Mouse (Mus musculus) spleen, postnatal 36 days (tissue): Measurements from ENCODE around the gene Tcap.

ENCODE experiments used
- DNase-seq, 2 experiments: peaks; one replicate each; pipeline ENCODE4 v3.0.0; 2022; ENCODE audit warnings: low spot score in 2 of 2, mixed read lengths in 1 of 2

Gene Tcap

DNA sequence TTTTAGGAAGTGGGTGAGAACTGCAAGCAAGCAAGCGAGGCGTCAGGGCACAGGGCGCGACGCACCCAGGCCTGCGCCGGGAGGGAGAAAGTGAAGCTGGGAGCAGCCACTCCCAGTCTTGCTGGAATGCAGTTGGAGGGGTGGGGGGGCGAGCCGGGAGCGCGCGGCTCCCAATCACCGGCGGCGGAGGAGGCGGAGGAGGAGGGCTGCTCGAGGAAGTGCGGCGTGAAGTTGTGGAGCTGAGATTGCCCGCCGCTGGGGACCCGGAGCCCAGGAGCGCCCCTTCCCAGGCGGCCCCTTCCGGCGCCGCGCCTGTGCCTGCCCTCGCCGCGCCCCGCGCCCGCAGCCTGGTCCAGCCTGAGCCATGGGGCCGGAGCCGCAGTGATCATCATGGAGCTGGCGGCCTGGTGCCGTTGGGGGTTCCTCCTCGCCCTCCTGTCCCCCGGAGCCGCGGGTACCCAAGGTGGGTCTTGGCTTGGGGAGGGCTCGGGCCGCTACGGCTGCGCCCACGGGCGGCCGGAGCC is 28.7 kb downstream of the Tcap start, which contains the start of gene Erbb2:
TSS of gene Erbb2 (plus strand) at position 198 of the 524 bp plus-strand sequence.
- DNase-seq = no peak

DNA sequence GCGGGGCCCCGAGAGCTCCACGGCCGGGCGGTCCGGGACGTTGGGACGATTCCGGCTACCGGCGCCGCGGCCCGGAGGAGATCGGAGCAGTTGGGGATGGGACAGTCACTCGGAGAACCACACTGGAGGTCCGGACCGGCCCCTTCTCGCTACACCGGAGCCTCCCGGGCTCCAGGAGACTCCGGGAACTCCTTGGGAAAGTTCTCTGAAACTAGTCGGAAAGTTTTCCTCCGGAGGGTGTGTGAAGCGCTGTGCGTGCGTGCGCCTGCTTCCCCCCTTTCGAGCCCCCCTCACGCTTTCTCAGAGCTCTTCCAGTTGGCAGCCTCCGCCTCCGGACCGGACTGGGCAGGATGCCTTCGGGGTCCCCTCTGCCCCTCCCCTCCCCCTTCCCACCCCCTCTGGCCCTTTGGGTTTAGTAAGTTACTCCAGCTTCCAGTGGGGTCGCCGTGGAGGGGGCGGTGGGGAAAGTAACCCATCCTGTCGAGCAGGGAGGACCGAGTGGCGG is 29.2 kb downstream of the Tcap start:
- no peak for DNase-seq

DNA sequence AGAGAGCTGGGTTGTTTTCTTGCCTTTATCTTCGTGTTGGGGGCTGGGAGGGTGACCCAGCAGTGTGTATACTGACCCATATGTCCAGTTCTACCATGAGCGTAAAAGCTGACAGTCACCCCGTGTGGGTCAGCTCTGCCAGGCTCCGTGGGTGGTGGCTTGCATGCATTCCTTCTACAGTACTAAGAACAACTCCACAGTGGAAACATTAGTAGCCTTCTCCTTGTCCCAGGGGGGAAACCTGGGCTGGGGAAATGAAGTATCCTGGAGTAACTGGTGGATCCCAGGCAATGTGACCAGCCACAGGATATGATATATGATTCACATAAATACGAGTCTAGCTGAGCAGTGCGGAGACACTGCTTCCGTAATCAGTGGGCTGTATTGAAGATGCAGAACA is 30.1 kb downstream of the Tcap start:
- DNase-seq = no peak

DNA sequence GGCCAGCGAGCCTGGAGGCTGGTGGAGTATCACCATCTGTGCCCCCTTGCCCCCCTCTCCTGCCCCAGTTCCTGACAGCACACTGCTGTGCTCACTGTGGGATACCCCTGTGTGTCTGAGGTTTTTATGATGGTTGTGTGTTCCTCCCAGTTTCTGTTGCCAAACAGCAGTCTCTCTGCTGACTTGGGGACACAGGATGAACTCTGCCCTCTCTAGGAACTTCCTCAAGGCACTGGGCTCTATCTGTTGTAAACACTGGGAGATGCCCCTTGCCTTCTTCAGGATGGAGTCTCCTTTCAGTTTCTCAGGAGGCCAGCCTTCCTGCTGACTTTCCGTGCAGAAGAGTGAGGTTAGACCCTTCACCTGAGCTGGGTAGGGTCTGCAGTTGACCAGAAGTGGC is 30.6 kb downstream of the Tcap start:
- no peak for DNase-seq

DNA sequence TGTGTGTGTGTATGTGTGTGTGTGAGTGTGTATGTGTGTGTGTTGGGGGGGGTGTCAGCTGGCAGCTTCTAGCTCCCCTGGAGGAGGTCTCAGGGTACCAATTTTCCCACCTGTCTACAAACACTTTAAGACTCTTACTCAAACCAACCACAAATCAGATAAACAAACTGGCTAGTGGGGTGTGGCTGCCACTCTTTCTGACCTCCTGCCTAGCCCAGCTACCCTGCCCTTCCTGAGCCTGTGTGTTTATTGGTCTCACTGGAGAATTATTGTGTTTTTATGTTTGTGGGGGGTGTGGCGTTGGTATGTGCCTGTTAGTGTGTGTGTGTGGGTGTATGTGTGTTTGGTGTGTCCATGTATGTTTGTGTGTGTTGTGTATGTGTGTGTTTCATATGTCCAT is 33.5 kb downstream of the Tcap start:
- no peak for DNase-seq

DNA sequence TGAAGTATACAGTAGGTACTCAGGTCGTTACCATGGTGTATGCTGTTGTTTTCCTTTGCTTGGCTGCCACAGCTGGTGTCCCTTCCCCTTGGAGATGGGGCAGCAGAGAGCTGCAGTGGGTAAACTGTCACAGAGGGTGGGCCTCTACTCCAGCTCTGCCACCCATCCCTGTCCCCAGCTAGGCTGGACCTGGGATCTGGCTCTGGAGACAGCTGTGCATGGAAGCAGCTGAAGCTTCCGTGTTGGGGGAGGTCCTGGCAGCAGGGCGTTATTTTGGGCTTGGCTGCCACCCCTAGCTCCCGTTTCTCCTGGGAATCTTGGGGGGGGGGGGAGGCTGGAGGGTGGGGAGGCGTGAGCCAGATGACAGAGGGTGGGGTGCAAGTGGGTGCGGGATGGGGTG is 34.7 kb downstream of the Tcap start:
- no peak for DNase-seq

DNA sequence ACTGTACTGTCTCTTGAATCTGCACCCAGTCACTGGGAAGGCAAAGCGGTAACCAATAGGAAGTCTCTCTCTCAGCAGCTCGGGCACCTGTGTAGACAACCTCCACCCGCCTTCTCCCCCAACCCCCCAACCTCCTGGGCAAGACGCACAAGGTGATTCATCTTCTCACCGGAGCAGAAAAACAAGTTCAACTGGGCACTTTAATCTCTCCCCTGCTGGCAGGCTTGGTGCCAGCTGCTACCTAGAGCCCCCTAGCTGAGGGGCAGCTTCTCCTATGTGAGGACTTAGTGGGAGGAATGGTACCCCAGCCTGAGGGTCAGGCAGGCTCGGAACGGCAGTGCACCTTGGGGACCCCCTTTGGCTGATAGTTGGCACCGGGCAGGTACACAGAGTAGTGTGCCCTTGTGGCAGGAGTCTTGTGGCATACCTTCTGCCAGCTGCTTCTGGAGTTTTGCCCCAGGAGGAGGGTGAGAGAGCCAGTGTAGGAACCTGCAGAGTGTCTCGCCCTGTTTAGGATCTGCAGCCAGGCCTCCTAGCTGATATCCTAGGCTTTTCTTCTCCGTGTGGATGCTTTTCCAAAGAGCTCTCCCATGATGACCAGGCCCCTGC is 35.4 kb downstream of the Tcap start:
- DNase-seq = no peak

DNA sequence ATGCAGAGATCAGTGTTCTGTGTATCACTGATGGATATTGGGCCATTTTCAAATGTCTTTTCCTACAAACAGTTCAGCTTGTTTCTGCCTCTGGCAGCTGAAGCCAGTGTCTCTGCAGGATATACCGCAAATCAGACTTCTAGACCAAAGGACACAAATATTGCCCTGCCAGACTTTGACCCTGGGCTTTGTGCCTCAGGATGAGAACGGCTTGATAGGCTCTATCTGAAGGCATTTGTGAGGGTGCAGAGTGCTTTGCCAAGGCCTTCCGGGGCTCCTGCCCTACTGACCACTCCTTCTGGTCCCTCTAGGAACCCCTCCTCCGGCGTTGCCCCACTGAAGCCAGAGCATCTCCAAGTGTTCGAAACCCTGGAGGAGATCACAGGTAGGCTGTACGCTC is 43.0 kb downstream of the Tcap start:
- no peak for DNase-seq

DNA sequence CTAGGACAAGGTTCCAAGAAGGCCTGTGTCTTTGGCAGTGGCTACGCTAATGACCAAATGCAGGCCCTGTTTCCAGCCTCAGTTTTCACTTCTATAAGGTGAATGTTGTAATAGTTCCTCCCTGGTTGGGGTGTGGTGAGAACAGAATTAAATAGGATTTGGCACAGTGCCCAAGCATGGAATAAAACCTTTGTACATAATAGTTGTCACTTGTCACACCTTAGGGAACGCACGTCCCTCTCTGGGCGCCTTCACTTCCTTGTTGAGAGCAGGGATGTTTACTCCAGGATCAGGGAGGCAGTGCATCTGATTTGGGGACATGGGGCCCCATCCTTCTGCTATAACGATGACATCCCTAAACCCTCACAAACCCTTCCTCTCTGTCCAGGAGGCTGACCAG is 44.8 kb downstream of the Tcap start:
- DNase-seq = no peak

DNA sequence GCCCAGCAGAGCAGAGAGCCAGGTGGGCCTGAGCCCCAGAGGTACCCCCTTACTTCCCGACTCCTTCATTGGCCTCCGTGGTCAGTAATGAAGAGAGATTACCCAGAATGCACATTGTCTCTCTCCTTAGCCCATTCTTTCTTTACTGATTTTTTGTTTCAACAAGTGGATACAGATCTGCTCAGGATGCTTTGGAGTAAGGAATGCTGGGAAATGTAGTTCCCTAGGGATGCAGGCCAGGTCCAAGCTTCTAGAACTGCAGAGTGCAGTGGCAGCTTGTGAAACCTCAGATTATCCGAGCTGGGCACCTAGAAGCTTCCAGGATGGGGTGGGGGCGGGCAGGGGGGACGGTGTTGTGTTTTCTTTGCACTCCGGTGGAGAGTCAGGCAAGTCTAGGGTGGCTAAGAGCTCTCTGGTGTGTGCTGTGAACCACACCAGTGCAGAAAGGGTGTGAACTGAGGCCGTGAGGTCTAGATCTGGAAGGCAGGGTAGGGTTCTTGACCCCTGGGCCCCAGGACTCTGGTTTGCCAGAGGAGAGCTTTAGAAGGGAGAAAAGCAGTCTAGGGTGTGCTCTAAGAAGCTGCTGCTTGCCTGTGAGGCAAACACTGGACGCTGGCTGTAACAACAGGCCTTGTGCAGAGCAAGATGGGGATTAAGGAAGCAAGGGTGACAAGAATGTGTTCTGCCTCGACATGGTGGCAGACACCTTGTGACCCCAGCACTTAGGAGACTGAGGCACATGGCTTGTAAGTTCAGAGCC is 48.3 kb downstream of the Tcap start:
- DNase-seq = no peak
